In genomic region chr4:137695300-137695699, GRCm38 (mm10) we compare ENCODE assay signal across 18 mouse cellular contexts. TPM values are rescaled to one million over a fixed set of nuclear protein-coding genes. Genes with fewer than 3 reads are reported as not detected.
DNase-seq lines count a peak whose midpoint lies in the region; ATAC-seq lines count a peak whose summit lies in the region.
"Had no signal": no experiment of that assay in that cellular context is flagged by ENCODE, and none has a peak within 500 bp of the region (broad histone marks: within the 10 kb centered on the region; RNA-seq: fewer than 3 reads in every experiment).

No protein-coding gene starts in this region.

- peaks cover 39% of the 10 kb centered on the region for H3K4me1 ChIP-seq in hindbrain, embryonic 13.5 days (replicated peaks)
- H3K4me1 ChIP-seq in hindbrain, embryonic 10.5 days (replicated peaks): peaks cover 34% of the 10 kb centered on the region
- peaks cover 21% of the 10 kb centered on the region for H3K4me1 ChIP-seq in limb, embryonic 12.5 days (replicated peaks)
- peaks cover 27% of the 10 kb centered on the region for H3K4me1 ChIP-seq in limb, embryonic 10.5 days
- H3K4me1 ChIP-seq in lung, embryonic 15.5 days: peaks cover 46% of the 10 kb centered on the region
- H3K4me1 ChIP-seq in stomach, embryonic 15.5 days: peaks cover 41% of the 10 kb centered on the region

- no peak for ATAC-seq in hindbrain, embryonic 13.5 days (ENCODE audit: low FRiP score)
- ATAC-seq in limb, embryonic 12.5 days (ENCODE audit: insufficient number of reproducible peaks, insufficient read depth, low FRiP score, low TSS enrichment, low read depth): no peak
- no peak for ATAC-seq in lung, embryonic 15.5 days (ENCODE audit: borderline replicate concordance, extremely low read depth, low FRiP score, low TSS enrichment)
- ATAC-seq in stomach, embryonic 15.5 days (ENCODE audit: insufficient read depth, low FRiP score, low read depth): no peak
- ATAC-seq: inflammation-experienced regulatory T-cells, adult 6 months had no signal

- H3K9me3 ChIP-seq in hindbrain, embryonic 13.5 days: no peaks in the 10 kb centered on the region
- no peaks in the 10 kb centered on the region for H3K9me3 ChIP-seq in hindbrain, embryonic 10.5 days
- H3K9me3 ChIP-seq in limb, embryonic 12.5 days: no peaks in the 10 kb centered on the region
- H3K9me3 ChIP-seq in limb, embryonic 10.5 days (replicated peaks): no peaks in the 10 kb centered on the region
- no peaks in the 10 kb centered on the region for H3K9me3 ChIP-seq in lung, embryonic 15.5 days
- no peaks in the 10 kb centered on the region for H3K9me3 ChIP-seq in stomach, embryonic 15.5 days
- H3K9me3 ChIP-seq: heart, embryonic 12.5 days; kidney, embryonic 15.5 days; midbrain, embryonic 10.5 days had no signal

- peak overlapping the region; percentile 10; the same call in 1 of the 2 replicates for H3K27ac ChIP-seq in hindbrain, embryonic 13.5 days
- no peak overlapping the region for H3K27ac ChIP-seq in hindbrain, embryonic 10.5 days
- H3K27ac ChIP-seq in limb, embryonic 12.5 days: 0 out of 2 replicates have a peak overlapping the region, but pooled peaks have one; percentile 9
- H3K27ac ChIP-seq in limb, embryonic 10.5 days: no peak overlapping the region
- H3K27ac ChIP-seq in lung, embryonic 15.5 days: peak overlapping the region; percentile 2; the same call in 1 of the 2 replicates
- H3K27ac ChIP-seq in stomach, embryonic 15.5 days: peak overlapping the region; percentile 93
- H3K27ac ChIP-seq: macrophage; midbrain, embryonic 10.5 days had no signal

- no peak overlapping the region for H3K4me3 ChIP-seq in hindbrain, embryonic 13.5 days
- no peak overlapping the region for H3K4me3 ChIP-seq in hindbrain, embryonic 10.5 days
- H3K4me3 ChIP-seq in limb, embryonic 12.5 days (replicated peaks): no peak overlapping the region
- H3K4me3 ChIP-seq in limb, embryonic 10.5 days: no peak overlapping the region
- H3K4me3 ChIP-seq in lung, embryonic 15.5 days: no peak overlapping the region
- no peak overlapping the region for H3K4me3 ChIP-seq in stomach, embryonic 15.5 days (replicated peaks)
- H3K4me3 ChIP-seq: heart, embryonic 12.5 days; kidney, embryonic 15.5 days; midbrain, embryonic 10.5 days had no signal

- 82% methylated on average over 8 of the region's 8 CpGs for WGBS in hindbrain, embryonic 13.5 days
- WGBS in hindbrain, embryonic 10.5 days: 82% methylated on average over 8 of the region's 8 CpGs
- 79% methylated on average over 8 of the region's 8 CpGs for WGBS in limb, embryonic 12.5 days
- 86% methylated on average over 8 of the region's 8 CpGs for WGBS in limb, embryonic 10.5 days
- 57% methylated on average over 8 of the region's 8 CpGs for WGBS in lung, embryonic 15.5 days
- WGBS in stomach, embryonic 15.5 days: 67% methylated on average over 8 of the region's 8 CpGs

- no peaks in the 10 kb centered on the region for H3K36me3 ChIP-seq in hindbrain, embryonic 13.5 days
- H3K36me3 ChIP-seq in hindbrain, embryonic 10.5 days: no peaks in the 10 kb centered on the region
- H3K36me3 ChIP-seq in limb, embryonic 12.5 days: no peaks in the 10 kb centered on the region
- no peaks in the 10 kb centered on the region for H3K36me3 ChIP-seq in limb, embryonic 10.5 days
- H3K36me3 ChIP-seq in lung, embryonic 15.5 days: no peaks in the 10 kb centered on the region
- H3K36me3 ChIP-seq in stomach, embryonic 15.5 days: no peaks in the 10 kb centered on the region
- H3K36me3 ChIP-seq: heart, embryonic 12.5 days; kidney, embryonic 15.5 days; midbrain, embryonic 10.5 days had no signal

- no peaks in the 10 kb centered on the region for H3K27me3 ChIP-seq in hindbrain, embryonic 13.5 days
- peaks cover 9% of the 10 kb centered on the region; the same call in 1 of the 2 replicates for H3K27me3 ChIP-seq in hindbrain, embryonic 10.5 days (ENCODE audit: insufficient read depth, poor library complexity, severe bottlenecking)
- H3K27me3 ChIP-seq in limb, embryonic 12.5 days: 0 out of 2 replicates have a peak, but pooled peaks cover 2% of the 10 kb centered on the region
- H3K27me3 ChIP-seq in limb, embryonic 10.5 days (ENCODE audit: low read depth, poor library complexity, severe bottlenecking): no peaks in the 10 kb centered on the region
- no peaks in the 10 kb centered on the region for H3K27me3 ChIP-seq in lung, embryonic 15.5 days
- H3K27me3 ChIP-seq in stomach, embryonic 15.5 days (replicated peaks): no peaks in the 10 kb centered on the region
- H3K27me3 ChIP-seq: kidney, embryonic 15.5 days had no signal

- no peak overlapping the region for H3K9ac ChIP-seq in hindbrain, embryonic 13.5 days
- H3K9ac ChIP-seq in limb, embryonic 12.5 days (replicated peaks): no peak overlapping the region; the same call in 1 of the 2 replicates
- no peak overlapping the region for H3K9ac ChIP-seq in lung, embryonic 15.5 days
- no peak overlapping the region; the same call in 1 of the 2 replicates for H3K9ac ChIP-seq in stomach, embryonic 15.5 days
- H3K9ac ChIP-seq: heart, embryonic 12.5 days; kidney, embryonic 15.5 days had no signal

- DNase-seq in hindbrain, embryonic 10.5 days (ENCODE audit: low spot score): no peak
- DNase-seq in limb, embryonic 10.5 days (ENCODE audit: low spot score): no peak
- DNase-seq in yolk sac, embryonic 10.5 days (ENCODE audit: low spot score): no peak
- no peak for DNase-seq in cerebellum, postnatal 14 days
- DNase-seq: cerebellum, adult 9-11 months; heart, adult 11 months; retina, postnatal 1 day; right cerebral cortex, postnatal 4 days had no signal

- no peak overlapping the region for H3K4me2 ChIP-seq in hindbrain, embryonic 13.5 days
- H3K4me2 ChIP-seq in limb, embryonic 12.5 days: no peak overlapping the region
- H3K4me2 ChIP-seq in lung, embryonic 15.5 days: no peak overlapping the region
- H3K4me2 ChIP-seq in stomach, embryonic 15.5 days: no peak overlapping the region
- H3K4me2 ChIP-seq: heart, embryonic 12.5 days; kidney, embryonic 15.5 days; liver, embryonic 11.5 days had no signal

RNA-seq across cellular contexts. Expression of gene Rap1gap, which starts 30.8 kb away (rescaled TPM):
- polyA plus RNA-seq in hindbrain, embryonic 13.5 days (2015; fragmentation: Nextera tagmentation; extraction: Ambion mirVana): 39.2 and 39.9 TPM in 2 replicates
- polyA plus RNA-seq in hindbrain, embryonic 10.5 days (2016; fragmentation: Nextera tagmentation; extraction: Ambion mirVana): 6.3 and 13.4 TPM in 2 replicates
- 5.9 and 8.4 TPM in 2 replicates for polyA plus RNA-seq in limb, embryonic 12.5 days (2016; fragmentation: Nextera tagmentation; extraction: Ambion mirVana)
- 2.8 and 4.2 TPM in 2 replicates for polyA plus RNA-seq in limb, embryonic 10.5 days (2016; fragmentation: Nextera tagmentation; extraction: Ambion mirVana)
- polyA plus RNA-seq in lung, embryonic 15.5 days (2015; fragmentation: Nextera tagmentation; extraction: Ambion mirVana): 8.6 and 9.1 TPM in 2 replicates
- 59.1 and 73.0 TPM in 2 replicates for polyA plus RNA-seq in stomach, embryonic 15.5 days (2015; fragmentation: Nextera tagmentation; extraction: Ambion mirVana)

Comparison
In these comparisons a context has a peak if more than half of its experiments do, and no peak if none do; other contexts are left out.
1. H3K27ac ChIP-seq: peak in hindbrain, embryonic 13.5 days (single experiment), limb, embryonic 12.5 days (single experiment), lung, embryonic 15.5 days (single experiment) and stomach, embryonic 15.5 days (single experiment); none in hindbrain, embryonic 10.5 days (single experiment) and limb, embryonic 10.5 days (single experiment).